Mouse (Mus musculus) bone marrow, adult 2 months (tissue): ENCODE results near the gene Zfp988.
"Not testable (repeated sequence)": the region's sequence is repeated elsewhere in the genome, so short reads cannot be mapped to it uniquely, and the experiment has no call there.

Experiments used
- CTCF ChIP-seq: fragments of 200-500 bp; IDR thresholded peaks from 2 replicates; pipeline ENCODE4 v1.5.1; 2011; ENCODE audit warnings: low read length, control low read depth; ENCODE audit not compliant: control insufficient read depth, insufficient read depth
- POLR2A ChIP-seq: fragments of 200-500 bp; IDR thresholded peaks from 2 replicates; pipeline ENCODE4 v1.6.1; 2011; ENCODE audit warnings: low read depth, mild to moderate bottlenecking, control low read depth, low read length, borderline replicate concordance; ENCODE audit not compliant: control insufficient read depth

DNA sequence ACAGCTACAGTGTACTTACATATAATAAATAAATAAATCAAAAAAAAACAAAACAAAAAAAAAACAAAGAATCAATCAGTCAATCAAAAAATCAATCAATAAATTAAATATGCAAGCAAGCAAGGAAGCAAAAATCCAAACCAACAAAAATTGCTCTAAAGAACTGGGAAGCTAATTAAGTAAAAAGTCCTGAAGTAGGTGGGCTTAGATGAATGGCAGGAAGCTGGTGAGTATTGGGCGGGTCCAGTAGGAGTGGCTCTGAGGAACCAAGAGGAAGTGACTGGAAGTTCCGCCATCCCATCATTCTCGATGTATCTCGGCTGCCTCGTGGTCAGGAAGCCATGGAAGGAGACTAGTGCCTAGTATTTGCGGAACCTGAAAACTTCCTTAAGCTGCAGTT lies 55.5 kb downstream of the Zfp988 start, which contains the start of gene Zfp978:
- not testable (repeated sequence) for TF ChIP-seq CTCF, POLR2A
